Mouse (Mus musculus) small intestine, adult 2 months (tissue): ENCODE measurements at regions not wholly inside any gene's neighbourhood (a gene's known extent, or its start where the extent isn't known, plus 50 kb on each side); places are given as distances from the start of the nearest gene placed in this dataset.

ENCODE experiments used
- CTCF ChIP-seq: fragments of 200-500 bp; IDR thresholded peaks from 2 replicates; pipeline ENCODE4 v1.5.1; 2012; ENCODE audit warnings: low read depth, mild to moderate bottlenecking, control low read depth, inconsistent platforms, low read length, moderate library complexity, mixed read lengths; ENCODE audit not compliant: insufficient replicate concordance, insufficient read length; ENCODE audit errors: extremely low read depth
- POLR2A ChIP-seq: fragments of 200-500 bp; IDR thresholded peaks from 2 replicates; pipeline ENCODE4 v1.6.1; 2012; ENCODE audit warnings: low read depth, mild to moderate bottlenecking, control low read depth, inconsistent platforms, low read length, moderate library complexity

- no peak for TF ChIP-seq POLR2A
- no peak for TF ChIP-seq CTCF
These were observed 110.3 kb downstream of the A730009L09Rik start for GRCm38 (mm10) chr16:84625110-84625722.
